Mouse (Mus musculus) mature B cell (primary cell): ENCODE measurements around the gene Spata3.

Experiments used
- in situ Hi-C: fragments of 300-500 bp; cut with MboI; formaldehyde crosslinking; loops from 2 replicates; pipeline ENCODE4 v1.14.3; 2019

Gene Spata3

DNA sequence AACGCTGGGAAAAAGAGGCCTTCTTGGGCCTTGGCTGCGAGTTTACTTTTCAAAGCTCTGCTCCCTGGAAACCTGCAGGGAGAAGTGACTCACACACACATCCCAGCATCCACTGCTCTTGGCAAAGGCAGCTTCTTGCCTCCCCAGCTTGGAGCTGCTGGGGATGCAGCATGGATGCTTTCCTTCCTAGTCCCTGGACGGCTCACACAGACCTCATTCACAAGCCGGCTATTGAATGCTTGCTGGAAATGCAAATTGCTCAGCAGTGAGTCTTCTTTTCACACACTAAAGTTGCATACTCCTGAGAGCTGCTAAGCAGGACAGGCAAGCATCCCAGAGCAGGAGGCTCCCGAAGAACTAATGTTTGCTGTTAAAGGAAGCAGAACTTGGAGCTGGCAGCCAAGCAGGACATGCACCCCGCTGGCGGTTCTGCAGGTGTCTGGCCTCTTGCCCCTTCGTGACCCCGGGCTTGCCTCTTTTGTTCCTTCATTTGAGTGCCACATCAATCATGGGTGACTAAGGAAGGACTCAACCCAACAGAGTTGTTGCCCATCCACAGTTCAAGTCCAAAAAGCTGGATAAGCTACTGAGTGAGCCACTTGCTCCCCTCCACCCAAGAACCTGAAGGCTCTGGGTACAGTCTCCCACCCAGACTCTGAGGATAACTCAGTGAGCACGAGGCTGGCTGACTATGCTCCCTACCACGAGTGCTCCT, 15.8 kb downstream of the Spata3 start:
- in situ Hi-C loops = no loop called here

DNA sequence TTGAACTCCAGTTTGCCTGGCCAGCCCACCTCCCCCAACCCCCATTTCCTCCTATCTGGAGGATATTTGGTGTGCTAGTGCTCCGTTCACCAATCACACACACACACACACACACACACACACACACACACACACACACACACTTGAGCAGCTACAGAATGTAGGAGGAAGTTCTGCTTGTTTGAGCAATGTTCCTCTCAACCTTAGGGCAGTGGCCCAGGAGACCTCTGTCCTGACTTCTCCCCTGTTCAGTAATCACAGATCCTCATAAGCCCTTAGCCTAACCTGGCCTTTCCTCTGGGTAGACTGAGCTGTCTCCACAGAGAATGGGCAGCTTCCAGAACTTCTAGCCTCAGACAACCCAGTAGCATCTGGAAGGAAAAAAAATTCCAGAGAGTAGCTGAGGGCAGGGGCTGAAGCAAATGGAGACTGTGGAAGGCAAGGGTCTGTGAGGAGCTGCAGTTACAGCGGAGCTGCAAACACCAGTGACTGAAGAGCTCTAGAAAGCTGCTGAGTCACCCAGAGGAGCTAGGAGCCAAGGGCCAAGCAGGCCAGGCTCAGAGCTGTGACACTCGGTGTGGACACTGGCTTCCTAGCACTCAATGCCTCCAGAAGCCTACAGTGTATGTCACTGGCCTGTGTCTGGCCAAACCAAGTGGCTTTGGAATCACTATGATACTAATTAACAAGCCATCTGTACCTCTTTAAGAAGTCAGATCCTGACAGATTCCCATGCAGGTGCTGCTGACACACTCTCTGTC, 21.8 kb downstream of the Spata3 start:
- in situ Hi-C loops = no loop called here

DNA sequence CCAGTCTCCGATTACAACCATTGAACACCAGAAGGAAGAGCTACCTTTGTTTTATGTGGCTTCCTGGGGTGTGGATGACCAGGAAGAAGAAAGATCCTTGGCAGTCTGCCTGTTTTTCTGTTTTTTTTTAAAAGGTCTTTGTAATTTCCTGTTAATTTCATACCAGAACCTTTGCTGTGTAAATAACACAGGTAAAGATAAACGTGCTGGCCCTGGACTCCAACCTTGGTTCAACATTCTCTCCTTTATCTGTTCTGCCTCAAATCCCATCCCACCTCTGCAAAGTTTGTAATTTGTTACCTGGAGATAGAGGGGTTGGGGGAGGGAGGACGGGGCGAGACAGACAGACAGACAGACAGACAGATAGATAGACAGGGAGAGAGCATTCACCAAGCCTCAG, 23.5 kb downstream of the Spata3 start:
- in situ Hi-C loops = no loop called here

DNA sequence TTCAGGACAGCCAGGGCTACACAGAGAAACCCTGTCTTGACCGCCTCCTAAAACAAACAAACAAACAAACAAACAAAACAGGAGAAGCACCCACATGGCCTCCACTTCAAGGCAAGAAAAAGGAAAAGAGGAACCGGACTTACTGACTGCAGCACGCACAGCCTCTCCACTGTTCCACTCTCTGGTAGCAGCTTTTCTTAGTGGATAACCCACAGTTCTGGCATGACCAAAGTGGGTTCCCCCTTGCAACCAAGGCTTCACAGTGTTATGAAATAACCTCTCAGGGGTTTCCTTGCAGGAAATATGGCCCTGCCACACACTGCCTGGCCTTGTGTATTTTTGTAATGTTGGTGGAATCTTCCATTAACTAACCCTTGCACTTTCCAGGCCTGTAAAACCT, 24.2 kb downstream of the Spata3 start:
- in situ Hi-C loops = no loop called here

DNA sequence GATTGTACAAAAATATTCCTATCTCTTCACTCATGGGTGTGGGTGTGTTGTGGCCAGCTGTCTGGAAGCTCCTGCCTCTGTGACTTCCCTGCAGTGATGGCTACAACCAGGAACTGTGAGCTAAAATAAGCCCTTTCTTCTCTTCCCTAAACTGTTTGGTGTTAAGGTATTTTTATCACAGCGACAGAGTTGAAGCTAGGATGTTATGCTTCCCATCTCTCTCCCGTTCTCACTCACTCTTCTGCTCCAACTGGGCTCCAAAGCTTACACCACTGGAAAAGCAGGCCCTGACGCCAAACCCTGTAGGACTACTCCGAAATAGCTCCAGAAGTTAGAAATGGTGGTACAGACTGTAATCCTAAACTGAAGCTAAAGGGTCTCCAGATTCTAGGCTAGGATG, 28.4 kb downstream of the Spata3 start:
- in situ Hi-C loops = no loop called here

DNA sequence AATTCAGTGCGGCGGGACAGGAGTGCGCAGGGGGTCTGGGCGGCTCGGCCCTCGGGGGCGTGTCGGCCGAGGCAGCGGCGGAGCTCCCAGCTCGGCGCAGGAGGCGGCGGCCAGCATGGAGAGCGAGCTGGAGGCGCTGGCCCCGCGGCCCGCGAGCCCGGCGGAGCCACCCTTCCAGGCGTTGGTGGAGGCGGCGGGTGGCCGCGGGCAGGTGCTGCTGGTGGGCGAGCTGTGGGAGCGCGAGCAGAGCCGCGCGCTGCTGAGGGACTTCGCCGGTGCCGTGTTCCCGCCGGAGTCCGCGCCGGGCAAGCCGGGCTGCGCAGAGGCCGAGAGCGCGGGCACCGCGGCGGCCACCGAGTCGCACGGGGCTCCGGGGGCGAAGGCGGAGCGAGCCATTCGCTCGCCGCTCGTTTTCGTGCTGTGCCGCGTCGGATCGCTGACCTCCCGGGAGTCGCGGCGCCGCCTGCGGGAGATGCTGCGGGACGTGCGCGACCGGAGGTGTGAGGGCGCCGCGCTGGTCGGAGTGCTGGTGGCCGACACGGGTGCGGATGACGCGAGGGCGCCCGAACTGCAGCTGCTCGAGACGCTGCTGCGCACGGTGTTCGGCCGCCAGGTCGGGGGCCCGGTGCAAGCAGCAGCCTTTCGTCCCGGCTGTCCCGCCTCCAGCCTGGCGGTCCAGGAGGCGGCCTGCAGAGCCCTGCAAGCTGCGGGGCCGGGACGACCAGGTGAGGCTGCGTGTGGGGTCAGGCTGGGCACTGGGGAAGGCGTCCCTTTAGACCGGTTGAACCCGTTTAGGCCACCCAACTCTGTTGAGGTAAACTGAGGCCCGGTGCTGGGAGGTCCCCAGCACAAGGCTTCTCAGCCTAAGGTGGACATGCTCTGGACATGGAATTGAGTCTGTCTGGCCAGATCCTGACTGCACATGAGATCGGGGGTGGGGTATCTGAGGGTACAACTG, 29.5 kb downstream of the Spata3 start, which contains the start of gene 2810459M11Rik:
TSS of gene 2810459M11Rik (plus strand) at position 16 of the 958 bp plus-strand sequence.
- in situ Hi-C loops = no loop called here

DNA sequence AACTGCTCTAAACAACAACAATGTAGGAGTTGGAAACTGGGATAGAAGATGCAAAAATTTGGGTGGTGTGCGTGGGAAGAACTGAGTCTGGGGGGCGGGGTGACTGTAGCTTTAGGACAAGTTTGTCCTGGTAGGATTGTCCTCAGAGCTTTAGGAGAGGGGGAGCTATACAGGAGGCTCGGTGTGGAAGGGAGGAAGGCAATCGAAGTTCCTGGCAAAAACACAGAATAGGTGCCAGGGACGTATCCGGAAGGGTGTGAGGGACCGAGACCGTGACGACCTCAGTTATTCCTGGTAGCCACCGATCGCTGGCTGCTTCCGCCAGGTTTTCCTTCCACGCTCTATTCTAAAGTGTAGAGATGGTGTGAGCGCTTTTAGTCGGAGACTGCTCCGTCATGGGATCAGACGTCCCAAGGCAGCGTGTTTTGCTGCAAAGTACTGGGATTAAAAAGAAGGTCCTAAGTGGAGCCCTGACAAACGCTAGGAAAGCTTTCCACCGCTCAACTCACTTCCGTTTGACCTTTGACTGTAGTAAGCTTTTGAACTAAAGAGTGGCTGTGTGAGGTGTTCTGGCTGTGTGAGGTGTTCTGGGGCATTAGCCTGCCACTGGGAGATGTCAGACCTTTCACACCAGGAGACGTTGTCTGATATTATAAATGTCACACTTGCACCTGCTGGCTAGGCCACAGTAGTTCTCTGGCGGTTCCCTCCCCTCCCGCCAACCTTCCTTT, 30.4 kb downstream of the Spata3 start:
- in situ Hi-C loops = no loop called here

DNA sequence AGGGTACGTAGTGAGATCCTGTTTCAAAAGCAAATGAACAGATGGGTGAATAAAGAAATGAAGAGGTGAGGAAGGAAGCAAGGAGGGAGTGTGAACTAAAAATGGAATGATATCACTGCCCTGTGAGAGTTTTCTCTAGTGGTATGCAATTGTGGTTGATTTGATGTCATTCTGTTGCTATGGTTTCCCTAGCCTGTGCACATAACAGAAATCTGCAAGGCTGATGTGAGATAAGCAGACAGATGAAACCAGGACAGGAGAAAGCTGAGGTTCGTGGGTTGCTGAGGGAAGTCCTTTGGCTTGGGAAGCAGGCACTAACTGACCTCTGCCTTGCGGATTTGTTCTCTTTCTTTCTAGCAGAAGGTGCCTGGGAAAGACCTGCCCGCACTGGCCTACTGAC, 31.6 kb downstream of the Spata3 start:
- in situ Hi-C loops = no loop called here

DNA sequence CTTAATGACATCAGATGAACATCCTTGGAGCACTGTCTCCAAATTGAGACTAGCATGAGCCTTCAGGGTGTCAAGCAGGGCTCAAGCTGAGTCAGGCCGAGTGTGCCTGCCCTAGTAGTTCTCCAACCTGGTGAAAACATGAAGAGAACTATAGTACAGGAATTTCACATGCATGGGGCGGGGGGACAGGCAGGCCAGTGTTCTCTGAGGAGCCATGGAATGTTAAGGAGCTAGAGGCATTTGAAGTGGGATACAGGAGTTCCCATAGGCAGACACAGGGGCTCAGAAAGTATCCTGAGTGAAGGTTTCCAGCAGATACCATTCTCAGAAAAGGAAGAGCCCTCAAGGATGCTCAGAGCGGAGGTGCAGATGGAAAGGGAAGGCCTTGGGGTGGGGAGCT, 32.1 kb downstream of the Spata3 start:
- in situ Hi-C loops = no loop called here

DNA sequence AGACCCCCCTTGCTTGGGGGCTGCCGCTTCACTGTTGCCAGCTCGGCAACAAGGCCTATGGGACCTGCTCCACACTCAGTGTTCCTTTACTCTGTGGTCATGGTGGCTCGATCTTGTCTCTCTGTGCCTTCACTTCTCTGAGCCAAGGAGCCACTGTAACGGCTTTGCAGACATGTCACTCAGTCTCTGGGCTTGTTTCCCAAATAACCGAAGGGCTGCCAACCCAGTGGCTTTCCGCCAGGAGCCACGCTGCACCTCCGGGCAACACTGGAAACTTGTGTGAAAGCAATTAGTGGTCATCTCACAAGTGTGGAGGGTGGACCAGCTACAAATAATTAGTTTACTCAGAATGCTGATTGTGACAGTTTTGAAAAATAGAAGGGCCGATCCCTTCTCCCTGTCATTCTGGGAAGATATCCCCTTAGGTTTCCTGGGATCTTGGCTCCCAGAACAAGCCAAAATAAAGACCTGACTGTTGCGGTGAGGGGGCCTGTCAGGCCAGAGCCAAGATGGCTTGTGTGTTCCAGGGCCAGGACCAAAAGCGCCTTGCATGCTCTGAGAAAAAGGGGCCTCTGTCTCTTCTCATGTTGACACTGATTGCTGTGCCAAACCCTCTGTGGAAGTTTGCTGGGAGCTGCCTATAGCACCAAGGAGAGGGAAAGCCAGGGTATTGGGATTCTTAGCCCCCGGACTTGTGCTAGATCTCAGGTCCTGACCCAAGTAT, 36.7 kb downstream of the Spata3 start:
- in situ Hi-C loops = no loop called here

DNA sequence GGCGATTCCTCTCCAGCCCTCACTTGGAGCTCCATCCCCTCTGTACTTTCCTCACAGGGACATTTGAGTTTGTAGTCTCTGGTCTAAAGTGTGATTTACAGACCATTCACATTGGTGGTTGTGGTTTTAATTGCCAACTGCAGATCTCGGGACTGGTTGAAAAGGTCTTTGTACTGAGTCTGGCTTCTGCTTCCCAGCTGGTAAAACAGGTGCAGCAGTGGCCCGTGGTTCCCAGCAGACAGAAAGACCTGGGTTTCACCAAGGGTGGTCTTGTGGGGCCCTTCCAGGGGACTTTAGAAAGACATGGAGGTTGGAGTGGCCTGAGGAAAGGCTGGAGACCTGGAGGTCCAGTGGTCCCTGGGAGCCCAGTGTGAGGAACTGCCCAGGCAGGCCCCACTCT, 38.3 kb downstream of the Spata3 start:
- in situ Hi-C loops = no loop called here

DNA sequence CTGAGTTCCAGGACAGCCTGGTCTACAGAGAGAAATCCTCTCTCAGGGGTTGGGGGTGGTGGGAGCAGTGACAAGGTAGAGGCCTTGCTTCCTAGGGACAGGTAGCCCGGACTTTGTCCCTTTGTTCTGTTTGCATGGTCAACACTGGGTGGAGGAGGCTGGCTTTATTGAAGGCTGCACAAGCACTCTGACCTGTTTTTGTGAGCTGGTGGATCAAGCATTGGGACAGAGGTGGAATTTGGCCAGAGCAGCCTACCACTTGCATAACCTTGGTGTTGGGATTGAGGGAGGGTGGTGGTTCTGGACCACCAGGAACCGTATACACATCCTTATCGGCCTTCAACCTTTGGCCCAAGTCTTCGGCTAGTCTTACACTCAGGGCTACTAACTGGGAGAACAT, 39.7 kb downstream of the Spata3 start:
- in situ Hi-C loops = no loop called here

DNA sequence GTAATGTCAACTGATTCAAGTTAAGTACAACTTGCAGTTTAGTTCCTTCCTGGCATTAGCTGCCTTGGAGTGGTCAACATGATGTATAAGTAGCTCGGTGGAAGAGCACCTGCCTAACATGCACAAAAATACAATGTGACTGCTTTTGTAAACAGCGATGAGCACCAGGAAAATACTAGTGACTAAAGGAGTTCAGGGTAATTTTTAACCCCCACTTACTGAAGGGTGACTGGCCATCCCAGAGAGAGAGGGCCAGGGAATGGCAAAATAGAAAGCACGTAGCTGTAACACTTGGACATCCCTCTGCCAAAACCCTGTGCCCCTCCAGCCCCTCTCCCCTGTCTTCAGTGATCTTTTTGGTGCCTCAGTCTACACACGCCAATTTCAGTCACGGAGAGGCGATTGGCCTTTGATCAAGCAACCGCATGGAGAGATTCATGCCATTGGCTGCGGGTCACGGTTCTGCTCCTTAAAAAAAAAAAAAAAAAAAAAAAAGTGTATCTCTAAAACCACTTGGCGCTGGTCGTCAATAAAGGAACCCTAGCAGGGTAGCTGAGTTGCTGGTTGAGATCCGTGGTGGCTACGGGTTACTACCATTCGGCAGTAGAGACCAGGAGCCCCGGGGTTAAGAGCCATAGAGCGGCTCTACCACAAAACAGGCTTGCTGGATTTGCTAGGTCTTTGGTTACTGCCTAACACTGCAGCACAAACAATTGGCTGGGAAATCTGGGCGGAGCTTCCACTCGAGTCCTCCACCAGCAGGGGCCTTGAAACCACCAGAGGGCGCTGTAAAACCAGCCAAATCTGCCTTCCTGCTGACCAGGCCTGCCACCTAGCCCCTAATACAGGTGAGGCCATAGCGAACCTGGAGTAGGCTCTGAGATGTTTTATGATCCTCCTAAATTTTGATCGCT, 42.5 kb downstream of the Spata3 start:
- in situ Hi-C loops = no loop called here

DNA sequence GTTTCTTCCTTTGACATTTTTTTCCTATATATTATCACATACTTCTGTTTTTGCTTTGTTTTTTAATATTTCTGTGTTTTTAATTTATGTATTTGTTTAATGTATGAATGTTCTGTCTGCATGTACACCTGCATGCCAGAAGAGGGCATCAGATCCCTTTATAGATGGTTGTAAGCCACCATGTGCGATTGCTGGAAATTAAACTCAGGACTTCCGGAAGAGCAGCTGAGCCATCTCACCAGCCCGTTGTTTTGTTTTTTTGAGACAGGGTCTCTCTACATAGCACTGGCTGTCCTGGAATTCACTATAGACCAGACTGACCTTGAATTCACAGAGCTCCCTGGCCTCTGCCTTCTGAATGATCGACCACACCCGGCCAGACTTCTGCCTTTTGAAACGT, 45.9 kb downstream of the Spata3 start:
- in situ Hi-C loops = no loop called here

DNA sequence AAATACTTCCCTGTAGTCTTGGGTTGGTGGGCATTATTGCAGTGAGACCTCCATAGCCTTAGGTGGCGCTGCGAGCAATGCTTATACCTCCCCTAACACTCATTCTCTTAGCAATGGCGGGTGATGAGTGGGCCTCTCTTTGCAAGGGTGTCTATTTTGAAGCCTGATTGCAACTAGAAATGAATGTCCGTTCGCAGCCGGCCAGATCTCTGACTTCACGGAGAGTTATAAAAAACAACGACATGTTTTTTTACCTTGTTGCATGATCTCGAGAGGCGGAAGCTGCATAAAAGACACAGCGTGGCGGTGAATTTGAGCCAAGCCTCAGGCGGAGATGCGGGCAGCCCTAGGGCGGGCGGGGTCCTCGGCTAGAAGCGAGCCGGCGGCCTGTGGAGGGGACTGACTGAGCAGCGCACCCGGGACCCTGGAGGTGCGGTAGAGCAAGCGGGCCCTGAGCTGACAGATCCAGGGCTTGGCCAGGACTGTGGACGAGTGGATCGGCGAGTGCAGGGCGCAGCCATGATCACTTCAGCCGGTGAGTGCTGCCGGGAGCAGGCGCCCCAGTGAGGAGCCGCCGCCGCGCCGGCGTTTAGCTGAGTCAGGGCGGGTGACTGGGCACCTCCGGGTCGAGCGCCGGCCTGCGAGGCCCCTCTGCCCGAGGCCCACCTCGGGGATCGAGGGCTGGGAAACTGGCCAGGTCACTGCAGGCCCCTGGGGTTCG, 47.8 kb downstream of the Spata3 start, which contains the start of gene Psmd1:
TSS of gene Psmd1 (plus strand) at position 117 of the 721 bp plus-strand sequence.
- in situ Hi-C loops = no loop called here

DNA sequence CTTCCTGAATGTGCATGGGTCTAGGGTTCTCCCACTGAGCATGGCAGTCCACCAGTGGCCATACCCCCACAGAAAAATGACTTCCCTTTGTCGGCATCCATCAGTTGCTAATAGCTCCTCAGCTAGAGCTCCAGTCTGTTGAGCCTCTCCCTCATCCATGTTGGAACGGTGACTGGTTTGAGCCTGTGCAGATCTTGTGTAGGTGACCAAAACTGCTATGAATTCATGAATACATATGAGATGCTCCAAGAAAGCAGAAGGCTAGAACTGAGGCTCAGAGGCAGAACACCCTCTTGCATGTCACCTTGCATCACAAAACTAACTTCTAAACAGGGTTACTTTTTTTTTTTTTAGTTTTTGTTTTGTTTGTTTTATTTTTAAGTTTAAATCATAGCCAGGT, 59.9 kb downstream of the Spata3 start:
- in situ Hi-C loops = no loop called here
